ENCODE assay signal across 15 mouse cellular contexts in the genomic region with DNA sequence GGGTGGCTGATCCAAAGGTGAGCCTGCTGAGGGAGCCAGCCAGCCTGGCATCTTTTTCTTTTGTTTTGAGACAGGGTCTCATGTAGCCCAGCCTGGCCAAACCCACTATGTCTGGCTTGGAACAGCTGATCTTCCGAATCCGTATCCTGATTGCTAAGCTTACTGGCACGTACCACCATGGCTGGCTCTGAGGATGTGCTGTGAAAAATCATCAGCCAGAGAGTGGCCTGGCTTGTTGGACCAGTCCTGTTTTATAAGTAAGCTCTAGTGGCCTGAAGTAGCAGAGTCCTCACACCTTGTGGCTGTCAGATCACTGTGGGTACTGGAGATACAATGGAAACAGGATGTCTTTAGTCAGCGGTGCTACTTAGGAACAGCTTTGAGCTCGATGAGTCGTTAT. TPM values are rescaled to one million over a fixed set of nuclear protein-coding genes. Genes with fewer than 3 reads are reported as not detected.
DNase-seq lines count a peak whose midpoint lies in the region; ATAC-seq and TF ChIP-seq lines count a peak whose summit lies in the region.
"Had no signal": no experiment of that assay in that cellular context is flagged by ENCODE, and none has a peak within 500 bp of the region (broad histone marks: within the 10 kb centered on the region; RNA-seq: fewer than 3 reads in every experiment).

No protein-coding gene starts in this region.

- no peak for ATAC-seq in forebrain, embryonic 15.5 days (replicated peaks)
- no peak for ATAC-seq in granulocyte monocyte progenitor cell, adult 5-6 weeks (replicated peaks; ENCODE audit: poor library complexity, severe bottlenecking)

- no peaks in the 10 kb centered on the region for H3K36me3 ChIP-seq in forebrain, embryonic 15.5 days
- H3K36me3 ChIP-seq: G1E; limb, embryonic 13.5 days; midbrain, embryonic 12.5 days had no signal

- no peak overlapping the region for H3K4me2 ChIP-seq in forebrain, embryonic 15.5 days (replicated peaks)
- H3K4me2 ChIP-seq: limb, embryonic 13.5 days; midbrain, embryonic 12.5 days had no signal

- WGBS in forebrain, embryonic 15.5 days = 48% methylated on average over 6 of the region's 6 CpGs

- TF ChIP-seq CTCF in left cerebral cortex, adult 2 months (IDR thresholded peaks at IDR 0.05) = no peak

- H3K27me3 ChIP-seq in forebrain, embryonic 15.5 days = no peaks in the 10 kb centered on the region
- H3K27me3 ChIP-seq: midbrain, embryonic 12.5 days had no signal

- H3K9me3 ChIP-seq in forebrain, embryonic 15.5 days = no peaks in the 10 kb centered on the region
- H3K9me3 ChIP-seq: limb, embryonic 13.5 days; midbrain, embryonic 12.5 days had no signal

- H3K4me1 ChIP-seq in forebrain, embryonic 15.5 days = peaks cover 37% of the 10 kb centered on the region

- intact Hi-C loops in heart, postnatal 10 days (cut with DNase I) = loop anchor here (10.0 kb wide), 1 partner anchor 49 kb away; the partner anchor contains the start of gene Mical2
- intact Hi-C loops in left cerebral cortex, adult 2 months (cut with DNase I) = no loop called here

- no peak overlapping the region for H3K4me3 ChIP-seq in left cerebral cortex, adult 2 months
- no peak overlapping the region for H3K4me3 ChIP-seq in forebrain, embryonic 15.5 days
- H3K4me3 ChIP-seq: limb, embryonic 13.5 days; midbrain, embryonic 12.5 days had no signal

- H3K27ac ChIP-seq in left cerebral cortex, adult 2 months = peak overlapping the region; percentile 50; the same call in 1 of the 2 replicates
- H3K27ac ChIP-seq in forebrain, embryonic 15.5 days (replicated peaks) = peak overlapping the region; percentile 60
- H3K27ac ChIP-seq: limb, embryonic 13.5 days had no signal

- peak; percentile 91 for DNase-seq in heart, adult 11 months
- DNase-seq in heart, postnatal 10 days = no peak
- no peak for DNase-seq in left cerebral cortex, adult 2 months (ENCODE audit: extremely low spot score in 1 of 2, low spot score in 2 of 2)
- no peak for DNase-seq in left cerebral cortex, adult 11 months (ENCODE audit: low spot score)
- peak; percentile 33 for DNase-seq in lung, postnatal 14 days
- no peak for DNase-seq in gastrocnemius, adult 18-20 months (ENCODE audit: low spot score)
- DNase-seq: adrenal gland, adult 8-10 months; cerebellum, adult 8-10 months; kidney, postnatal 14 days; right cerebral cortex, postnatal 14 days had no signal

- H3K9ac ChIP-seq in forebrain, embryonic 15.5 days (replicated peaks) = no peak overlapping the region
- H3K9ac ChIP-seq: limb, embryonic 13.5 days; midbrain, embryonic 12.5 days had no signal

RNA-seq across cellular contexts. Expression of gene Mical2, which starts 47.8 kb away (rescaled TPM):
- total RNA-seq in heart, postnatal 10 days (2021) = 100 to 1,000 TPM; 177 to 185 TPM
- total RNA-seq in left cerebral cortex, adult 2 months (2021) = 100 to 1,000 TPM; 652 to 703 TPM
- 5.9 and 7.0 TPM in 2 replicates for polyA plus RNA-seq in forebrain, embryonic 15.5 days (2015; fragmentation: Nextera tagmentation; extraction: Ambion mirVana)
- total RNA-seq in granulocyte monocyte progenitor cell, adult 5-6 weeks (2014; fragmentation: Nextera tagmentation) = 4.7 and 6.8 TPM in 2 replicates
- 0.62 and 0.90 TPM in 2 replicates for total RNA-seq in granulocyte monocyte progenitor cell, adult 5-6 weeks (2017)
- 100 to 1,000 TPM; 166 to 180 TPM for total RNA-seq in gastrocnemius, adult 18-20 months (2021)
- polyA plus RNA-seq: G1E had no signal

Comparison
In these comparisons a context has a peak if more than half of its experiments do, and no peak if none do; other contexts are left out.
1. DNase-seq: peak in heart, adult 11 months (single experiment) and lung, postnatal 14 days (single experiment); none in heart, postnatal 10 days (0 of 2), left cerebral cortex, adult 2 months (0 of 2), left cerebral cortex, adult 11 months (single experiment) and gastrocnemius, adult 18-20 months (single experiment).
2. RNA of gene Mical2, which starts 47.8 kb away (total RNA-seq): 652 to 703 TPM in left cerebral cortex, adult 2 months, 177 to 185 TPM in heart, postnatal 10 days and 166 to 180 TPM in gastrocnemius, adult 18-20 months; 0.62 to 6.8 TPM in granulocyte monocyte progenitor cell, adult 5-6 weeks; every median in the first group is over 10 times any median in the second.